ENCODE assay signal across 12 mouse cellular contexts in genomic region chr1:165701562-165701961, GRCm38 (mm10). TPM values are rescaled to one million over a fixed set of nuclear protein-coding genes. Genes with fewer than 3 reads are reported as not detected.
DNase-seq lines count a peak whose midpoint lies in the region; ATAC-seq lines count a peak whose summit lies in the region.
"Had no signal": no experiment of that assay in that cellular context is flagged by ENCODE, and none has a peak within 500 bp of the region (broad histone marks: within the 10 kb centered on the region; RNA-seq: fewer than 3 reads in every experiment).

No protein-coding gene starts in this region.

- ATAC-seq in heart, embryonic 11.5 days (replicated peaks; ENCODE audit: insufficient number of reproducible peaks, low FRiP score, low TSS enrichment): no peak
- peak; percentile 22; the same call in 1 of the 2 replicates for ATAC-seq in lung, embryonic 16.5 days (ENCODE audit: low read depth)
- ATAC-seq in midbrain, embryonic 16.5 days: no peak

- H3K4me3 ChIP-seq in heart, embryonic 11.5 days (ENCODE audit: low read depth, low read length): peak overlapping the region; percentile 9; the same call in 1 of the 2 replicates
- no peak overlapping the region for H3K4me3 ChIP-seq in lung, embryonic 16.5 days (ENCODE audit: low read length)
- H3K4me3 ChIP-seq in limb, embryonic 10.5 days: no peak overlapping the region
- no peak overlapping the region for H3K4me3 ChIP-seq in midbrain, embryonic 16.5 days (ENCODE audit: low read depth, low read length)
- H3K4me3 ChIP-seq: erythroblast, embryonic 14.5 days; hindbrain, embryonic 12.5 days; myocyte had no signal

- peak overlapping the region; percentile 64 for H3K4me2 ChIP-seq in heart, embryonic 11.5 days
- peak overlapping the region; percentile 50; the same call in 1 of the 2 replicates for H3K4me2 ChIP-seq in lung, embryonic 16.5 days (ENCODE audit: low read depth, low read length)
- no peak overlapping the region for H3K4me2 ChIP-seq in midbrain, embryonic 16.5 days (ENCODE audit: low read length)
- H3K4me2 ChIP-seq: hindbrain, embryonic 12.5 days had no signal

- no peak for DNase-seq in heart, postnatal 14 days
- DNase-seq in lung, postnatal 4 days: no peak
- peak; percentile 44 for DNase-seq in limb, embryonic 10.5 days (ENCODE audit: low spot score)
- peak; percentile 45 for DNase-seq in splenic B cell, adult 2 months (ENCODE audit: low read depth, low spot score)
- DNase-seq in T-cell, adult 2 months (ENCODE audit: low spot score): no peak
- DNase-seq: cerebellum, postnatal 25 days had no signal

- 20% methylated on average over 9 of the region's 9 CpGs for WGBS in heart, embryonic 11.5 days (ENCODE audit: insufficient replicate concordance)
- WGBS in lung, embryonic 16.5 days: 34% methylated on average over 9 of the region's 9 CpGs
- WGBS in limb, embryonic 10.5 days: 11% methylated on average over 9 of the region's 9 CpGs
- WGBS in midbrain, embryonic 16.5 days: 84% methylated on average over 9 of the region's 9 CpGs

- intact Hi-C loops in heart, postnatal 14 days (cut with DNase I): no loop called here

- H3K9ac ChIP-seq in heart, embryonic 11.5 days (ENCODE audit: low read depth, low read length): peak overlapping the region; percentile 48; the same call in 1 of the 2 replicates
- no peak overlapping the region for H3K9ac ChIP-seq in lung, embryonic 16.5 days (ENCODE audit: low read length)
- H3K9ac ChIP-seq in midbrain, embryonic 16.5 days (ENCODE audit: low read depth, low read length): no peak overlapping the region
- H3K9ac ChIP-seq: hindbrain, embryonic 12.5 days had no signal

- H3K27me3 ChIP-seq in heart, embryonic 11.5 days (ENCODE audit: control insufficient read depth, insufficient read depth, low read length): no peaks in the 10 kb centered on the region
- H3K27me3 ChIP-seq in lung, embryonic 16.5 days (ENCODE audit: control insufficient read depth, insufficient read depth, low read depth, low read length): no peaks in the 10 kb centered on the region
- peaks cover 41% of the 10 kb centered on the region for H3K27me3 ChIP-seq in limb, embryonic 10.5 days (ENCODE audit: low read depth, poor library complexity, severe bottlenecking)
- no peaks in the 10 kb centered on the region for H3K27me3 ChIP-seq in splenic B cell, adult 2 months (ENCODE audit: control insufficient read depth, insufficient read depth, low read length, poor library complexity, severe bottlenecking)
- no peaks in the 10 kb centered on the region for H3K27me3 ChIP-seq in midbrain, embryonic 16.5 days (ENCODE audit: control insufficient read depth, insufficient read depth, low read depth, low read length)

- no peaks in the 10 kb centered on the region for H3K9me3 ChIP-seq in heart, embryonic 11.5 days (replicated peaks; ENCODE audit: control insufficient read depth, low read length)
- no peaks in the 10 kb centered on the region for H3K9me3 ChIP-seq in lung, embryonic 16.5 days (ENCODE audit: control insufficient read depth, low read length)
- H3K9me3 ChIP-seq in limb, embryonic 10.5 days (replicated peaks): no peaks in the 10 kb centered on the region
- no peaks in the 10 kb centered on the region for H3K9me3 ChIP-seq in midbrain, embryonic 16.5 days (replicated peaks; ENCODE audit: control insufficient read depth, low read length, poor library complexity, severe bottlenecking)
- H3K9me3 ChIP-seq: hindbrain, embryonic 12.5 days had no signal

- H3K36me3 ChIP-seq in heart, embryonic 11.5 days (ENCODE audit: control insufficient read depth, insufficient read depth, low read length): no peaks in the 10 kb centered on the region
- no peaks in the 10 kb centered on the region for H3K36me3 ChIP-seq in lung, embryonic 16.5 days (ENCODE audit: control insufficient read depth, insufficient read depth, low read length)
- no peaks in the 10 kb centered on the region for H3K36me3 ChIP-seq in limb, embryonic 10.5 days
- H3K36me3 ChIP-seq in splenic B cell, adult 2 months (ENCODE audit: control insufficient read depth, insufficient read depth, low read length, poor library complexity, severe bottlenecking): no peaks in the 10 kb centered on the region
- no peaks in the 10 kb centered on the region for H3K36me3 ChIP-seq in midbrain, embryonic 16.5 days (ENCODE audit: control insufficient read depth, insufficient read depth, low read length)
- H3K36me3 ChIP-seq: hindbrain, embryonic 12.5 days had no signal

- H3K27ac ChIP-seq in heart, embryonic 11.5 days (ENCODE audit: low read depth, low read length): peak overlapping the region; percentile 93
- H3K27ac ChIP-seq in lung, embryonic 16.5 days (ENCODE audit: low read length): no peak overlapping the region
- H3K27ac ChIP-seq in limb, embryonic 10.5 days: peak overlapping the region; percentile 69
- H3K27ac ChIP-seq in midbrain, embryonic 16.5 days (ENCODE audit: low read length): no peak overlapping the region
- H3K27ac ChIP-seq: hindbrain, embryonic 12.5 days had no signal

- peaks cover 88% of the 10 kb centered on the region for H3K4me1 ChIP-seq in heart, embryonic 11.5 days (ENCODE audit: control insufficient read depth, insufficient read depth, low read length)
- H3K4me1 ChIP-seq in lung, embryonic 16.5 days (replicated peaks; ENCODE audit: control insufficient read depth, insufficient read depth, low read length): peaks cover 37% of the 10 kb centered on the region
- H3K4me1 ChIP-seq in limb, embryonic 10.5 days: peaks cover 50% of the 10 kb centered on the region
- peaks cover 2% of the 10 kb centered on the region; the same call in 1 of the 2 replicates for H3K4me1 ChIP-seq in midbrain, embryonic 16.5 days (ENCODE audit: control insufficient read depth, insufficient read depth, low read length)

RNA-seq across cellular contexts. Expression of gene Rcsd1, which starts 8.0 kb away (rescaled TPM):
- 85.4 and 91.8 TPM in 2 replicates for polyA plus RNA-seq in heart, embryonic 11.5 days (2014; fragmentation: Nextera tagmentation; extraction: Ambion mirVana)
- 100 to 1,000 TPM; 103 to 109 TPM for total RNA-seq in heart, postnatal 14 days (2021)
- polyA plus RNA-seq in lung, embryonic 16.5 days (2015; fragmentation: Nextera tagmentation; extraction: Ambion mirVana): 47.8 and 51.5 TPM in 2 replicates
- 10.1 and 10.8 TPM in 2 replicates for polyA plus RNA-seq in limb, embryonic 10.5 days (2016; fragmentation: Nextera tagmentation; extraction: Ambion mirVana)
- 7.8 and 7.9 TPM in 2 replicates for polyA plus RNA-seq in midbrain, embryonic 16.5 days (2015; fragmentation: Nextera tagmentation; extraction: Ambion mirVana)

Comparison
In these comparisons a context has a peak if more than half of its experiments do, and no peak if none do; other contexts are left out.
1. H3K27ac ChIP-seq: peak in heart, embryonic 11.5 days (single experiment) and limb, embryonic 10.5 days (single experiment); none in lung, embryonic 16.5 days (single experiment) and midbrain, embryonic 16.5 days (single experiment).
2. DNase-seq: peak in limb, embryonic 10.5 days (single experiment) and splenic B cell, adult 2 months (single experiment); none in heart, postnatal 14 days (0 of 2), lung, postnatal 4 days (0 of 2) and T-cell, adult 2 months (single experiment).